Mouse (Mus musculus): ENCODE measurements around the gene Vps39.

Vps39 gene

GRCm38 (mm10) chr2:120296160-120296559 lies 56.8 kb downstream of the Vps39 start:
- DNase-seq (ENCODE audit: low spot score in 2 of 2), result no peak

- DNase-seq (ENCODE audit: low spot score in 2 of 2), result no peak
Observed at GRCm38 (mm10) chr2:120291471-120292078, 61.4 kb downstream of the Vps39 start.

- no peak for DNase-seq (ENCODE audit: low spot score in 2 of 2)
Observed at GRCm38 (mm10) chr2:120288995-120289394, 63.9 kb downstream of the Vps39 start, which contains the start of gene Pla2g4d. TSS of gene Pla2g4d (minus strand) at chr2:120289197.

GRCm38 (mm10) chr2:120288401-120288800 lies 64.5 kb downstream of the Vps39 start:
- no peak for DNase-seq (ENCODE audit: low spot score in 2 of 2)

- no peak for DNase-seq (ENCODE audit: low spot score in 2 of 2)
Observed at GRCm38 (mm10) chr2:120285639-120286038, 67.3 kb downstream of the Vps39 start.

GRCm38 (mm10) chr2:120284705-120285104 lies 68.2 kb downstream of the Vps39 start:
- DNase-seq (ENCODE audit: low spot score in 2 of 2), result no peak

- no peak for DNase-seq (ENCODE audit: low spot score in 2 of 2)
Observed at GRCm38 (mm10) chr2:120284094-120284493, 68.8 kb downstream of the Vps39 start.

- no peak for DNase-seq (ENCODE audit: low spot score in 2 of 2)
Observed at GRCm38 (mm10) chr2:120283550-120283949, 69.4 kb downstream of the Vps39 start.

- no peak for DNase-seq (ENCODE audit: low spot score in 2 of 2)
Observed at GRCm38 (mm10) chr2:120281221-120281620, 71.7 kb downstream of the Vps39 start.

GRCm38 (mm10) chr2:120279961-120280360 lies 73.0 kb downstream of the Vps39 start:
- DNase-seq (ENCODE audit: low spot score in 2 of 2), result peak in 1 of 2 experiments; percentile 22

GRCm38 (mm10) chr2:120276951-120277350 lies 76.0 kb downstream of the Vps39 start:
- DNase-seq (ENCODE audit: low spot score in 2 of 2), result no peak

GRCm38 (mm10) chr2:120268635-120269034 lies 84.3 kb downstream of the Vps39 start:
- no peak for DNase-seq (ENCODE audit: low spot score in 2 of 2)

Data from heart, adult 9 months (tissue).